Mouse (Mus musculus): ENCODE measurements around the gene Abcb4.
"Not testable (repeated sequence)": the region's sequence is repeated elsewhere in the genome, so short reads cannot be mapped to it uniquely, and the experiment has no call there.

Abcb4 gene

DNA sequence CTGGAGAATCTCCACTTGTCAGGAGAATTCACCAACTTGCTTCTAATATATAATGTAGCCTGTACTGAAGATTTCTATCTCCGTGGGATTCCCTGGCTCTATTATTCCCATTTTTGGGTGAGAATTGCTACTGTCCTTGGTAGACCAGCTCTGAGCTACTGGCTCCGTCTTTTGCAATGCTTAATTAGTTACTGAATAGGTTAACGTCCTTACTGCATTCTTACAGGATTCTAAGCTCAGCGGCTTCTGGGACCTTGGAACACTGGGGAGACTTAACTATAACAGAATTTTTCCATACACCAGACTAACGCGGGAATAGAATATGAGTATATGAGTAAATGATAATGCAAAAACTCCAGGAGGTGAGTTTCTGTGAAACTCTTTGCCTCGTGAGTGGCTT is 106.5 kb downstream of the Abcb4 start:
- not testable (repeated sequence) for DNase-seq (ENCODE audit: low spot score)

DNA sequence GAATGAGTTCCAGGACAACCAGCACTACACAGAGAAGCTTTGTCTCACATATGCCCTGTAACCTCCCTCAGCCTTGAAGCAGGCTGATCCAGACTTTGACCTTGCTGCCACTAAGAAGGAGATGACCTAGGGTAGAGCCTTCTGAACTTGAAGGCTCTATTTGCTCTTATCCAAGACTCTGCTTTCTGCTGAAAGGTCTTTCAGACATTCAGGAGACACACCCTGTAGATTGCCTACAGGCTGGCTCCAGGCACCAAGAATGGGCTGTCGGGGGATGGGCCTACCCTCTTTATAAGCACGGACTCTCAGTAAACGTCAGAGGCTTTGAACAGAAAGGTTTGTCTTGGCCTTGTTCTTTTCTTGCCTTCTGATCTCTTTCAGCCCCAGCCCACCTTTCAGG is 113.1 kb downstream of the Abcb4 start:
- DNase-seq (ENCODE audit: low spot score), result not testable (repeated sequence)
